Comparison of ENCODE assay signal across 9 mouse cellular contexts in the genomic region with DNA sequence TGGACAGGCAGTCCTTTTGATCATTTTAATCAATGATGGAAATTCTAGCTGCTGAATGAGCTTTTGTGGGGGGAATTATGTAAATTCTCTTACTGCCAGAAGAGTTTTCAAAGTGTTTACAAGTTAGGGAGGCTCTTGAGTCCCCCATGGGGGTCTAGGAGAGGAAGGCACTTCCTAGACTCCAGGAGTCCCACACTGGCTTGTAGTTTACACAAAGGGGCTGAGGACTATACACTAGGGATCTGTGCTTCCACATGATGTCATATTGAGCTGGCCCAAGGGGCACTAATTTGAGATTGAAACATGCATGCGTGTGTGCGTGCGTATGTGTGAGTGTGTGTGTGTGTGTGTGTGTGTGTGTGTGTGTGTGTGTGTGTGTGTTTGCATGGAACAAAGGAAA. TPM values are rescaled to one million over a fixed set of nuclear protein-coding genes. Genes with fewer than 3 reads are reported as not detected.
DNase-seq lines count a peak whose midpoint lies in the region; ATAC-seq lines count a peak whose summit lies in the region.
"Had no signal": no experiment of that assay in that cellular context is flagged by ENCODE, and none has a peak within 500 bp of the region (broad histone marks: within the 10 kb centered on the region; RNA-seq: fewer than 3 reads in every experiment).

No protein-coding gene starts in this region.

- no peaks in the 10 kb centered on the region for H3K27me3 ChIP-seq in heart, embryonic 13.5 days (replicated peaks)
- H3K27me3 ChIP-seq in embryonic facial prominence, embryonic 10.5 days (replicated peaks; ENCODE audit: low read depth, poor library complexity, severe bottlenecking), result no peaks in the 10 kb centered on the region
- H3K27me3 ChIP-seq in hindbrain, embryonic 14.5 days (ENCODE audit: control insufficient read depth, insufficient read depth, low read length), result no peaks in the 10 kb centered on the region
- no peaks in the 10 kb centered on the region for H3K27me3 ChIP-seq in midbrain, embryonic 13.5 days

- H3K36me3 ChIP-seq in heart, embryonic 13.5 days, result no peaks in the 10 kb centered on the region
- H3K36me3 ChIP-seq in embryonic facial prominence, embryonic 10.5 days (replicated peaks), result no peaks in the 10 kb centered on the region
- H3K36me3 ChIP-seq in hindbrain, embryonic 14.5 days (replicated peaks; ENCODE audit: control insufficient read depth, insufficient read depth), result no peaks in the 10 kb centered on the region
- H3K36me3 ChIP-seq in midbrain, embryonic 13.5 days, result no peaks in the 10 kb centered on the region
- H3K36me3 ChIP-seq: G1E had no signal

- H3K9me3 ChIP-seq in heart, embryonic 13.5 days, result no peaks in the 10 kb centered on the region
- H3K9me3 ChIP-seq in embryonic facial prominence, embryonic 10.5 days, result no peaks in the 10 kb centered on the region
- no peaks in the 10 kb centered on the region for H3K9me3 ChIP-seq in hindbrain, embryonic 14.5 days (ENCODE audit: control insufficient read depth, low read length)
- no peaks in the 10 kb centered on the region for H3K9me3 ChIP-seq in midbrain, embryonic 13.5 days
- H3K9me3 ChIP-seq: G1E had no signal

- peak overlapping the region; percentile 81 for H3K4me2 ChIP-seq in heart, embryonic 13.5 days
- peak overlapping the region; percentile 52 for H3K4me2 ChIP-seq in hindbrain, embryonic 14.5 days (replicated peaks)
- H3K4me2 ChIP-seq in midbrain, embryonic 13.5 days (replicated peaks), result peak overlapping the region; percentile 61

- H3K4me1 ChIP-seq in heart, embryonic 13.5 days, result peaks cover 14% of the 10 kb centered on the region
- peaks cover 48% of the 10 kb centered on the region for H3K4me1 ChIP-seq in embryonic facial prominence, embryonic 10.5 days
- peaks cover 15% of the 10 kb centered on the region for H3K4me1 ChIP-seq in hindbrain, embryonic 14.5 days (replicated peaks; ENCODE audit: control insufficient read depth, insufficient read depth, low read length)
- H3K4me1 ChIP-seq in midbrain, embryonic 13.5 days (replicated peaks), result peaks cover 24% of the 10 kb centered on the region

- no peak for ATAC-seq in heart, embryonic 13.5 days (ENCODE audit: extremely low read depth, insufficient number of reproducible peaks, low FRiP score, low TSS enrichment)
- ATAC-seq in hindbrain, embryonic 14.5 days (ENCODE audit: low FRiP score), result peak; percentile 25; the same call in 1 of the 2 replicates
- ATAC-seq in midbrain, embryonic 13.5 days, result peak; percentile 72

- H3K9ac ChIP-seq in heart, embryonic 13.5 days, result peak overlapping the region; percentile 86
- H3K9ac ChIP-seq in hindbrain, embryonic 14.5 days, result peak overlapping the region; percentile 48
- H3K9ac ChIP-seq in midbrain, embryonic 13.5 days (replicated peaks), result peak overlapping the region; percentile 64

- peak overlapping the region; percentile 89 for H3K27ac ChIP-seq in heart, embryonic 13.5 days (replicated peaks)
- H3K27ac ChIP-seq in embryonic facial prominence, embryonic 10.5 days (replicated peaks), result peak overlapping the region; percentile 92
- peak overlapping the region; percentile 78 for H3K27ac ChIP-seq in hindbrain, embryonic 14.5 days
- H3K27ac ChIP-seq in midbrain, embryonic 13.5 days, result peak overlapping the region; percentile 88

- no peak for DNase-seq in heart, adult 8-10 months (ENCODE audit: low spot score)
- peak; percentile 34 for DNase-seq in embryonic facial prominence, embryonic 10.5 days (ENCODE audit: low spot score)
- no peak for DNase-seq in hindbrain, embryonic 14.5 days (ENCODE audit: low spot score)
- no peak for DNase-seq in urinary bladder, postnatal 36 days (ENCODE audit: low spot score in 2 of 2)
- no peak for DNase-seq in adrenal gland, postnatal 14 days
- DNase-seq in thymus, postnatal 14 days, result no peak

- WGBS in heart, embryonic 13.5 days, result 86% methylated on average over 3 of the region's 3 CpGs
- WGBS in embryonic facial prominence, embryonic 10.5 days, result 75% methylated on average over 3 of the region's 3 CpGs
- WGBS in hindbrain, embryonic 14.5 days, result 80% methylated on average over 3 of the region's 3 CpGs
- WGBS in midbrain, embryonic 13.5 days, result 57% methylated on average over 3 of the region's 3 CpGs

- H3K4me3 ChIP-seq in heart, embryonic 13.5 days, result peak overlapping the region; percentile 70
- H3K4me3 ChIP-seq in embryonic facial prominence, embryonic 10.5 days, result peak overlapping the region; percentile 63
- H3K4me3 ChIP-seq in hindbrain, embryonic 14.5 days (replicated peaks; ENCODE audit: low read length), result peak overlapping the region; percentile 41
- H3K4me3 ChIP-seq in midbrain, embryonic 13.5 days (replicated peaks), result peak overlapping the region; percentile 48

RNA-seq across cellular contexts. Expression of a gene that starts 0.7 kb away (rescaled TPM):
- polyA plus RNA-seq in heart, embryonic 13.5 days (2015; fragmentation: Nextera tagmentation; extraction: Ambion mirVana), result 5.0 and 6.4 TPM in 2 replicates
- 1 to 10 TPM; 3.7 to 6.6 (median 4.6) TPM for total RNA-seq in heart, adult 8-10 months (2022)
- polyA plus RNA-seq in embryonic facial prominence, embryonic 10.5 days (2016; fragmentation: Nextera tagmentation; extraction: Ambion mirVana), result 18.7 and 24.0 TPM in 2 replicates
- polyA plus RNA-seq in hindbrain, embryonic 14.5 days (2014; fragmentation: Nextera tagmentation; extraction: Ambion mirVana), result 12.9 and 14.2 TPM in 2 replicates
- 11.0 and 11.6 TPM in 2 replicates for polyA plus RNA-seq in midbrain, embryonic 13.5 days (2015; fragmentation: Nextera tagmentation; extraction: Ambion mirVana)
- total RNA-seq in adrenal gland, postnatal 14 days (2021), result 5.4 and 5.8 TPM in 2 replicates
- polyA plus RNA-seq: G1E had no signal

RNA-seq across cellular contexts. Expression of a gene that starts 29.1 kb away (rescaled TPM):
- polyA plus RNA-seq in heart, embryonic 13.5 days (2015; fragmentation: Nextera tagmentation; extraction: Ambion mirVana), result 0.32 and 0.40 TPM in 2 replicates
- total RNA-seq in heart, adult 8-10 months (2022), result 100 to 1,000 TPM in 1 of 4 experiments, 10 to 100 TPM in 3; 24.3 to 119 (median 52.8) TPM
- polyA plus RNA-seq in embryonic facial prominence, embryonic 10.5 days (2016; fragmentation: Nextera tagmentation; extraction: Ambion mirVana), result 3.8 and 4.7 TPM in 2 replicates
- not detected in 2 replicates for polyA plus RNA-seq in hindbrain, embryonic 14.5 days (2014; fragmentation: Nextera tagmentation; extraction: Ambion mirVana)
- polyA plus RNA-seq in midbrain, embryonic 13.5 days (2015; fragmentation: Nextera tagmentation; extraction: Ambion mirVana), result not detected in 2 replicates
- total RNA-seq in adrenal gland, postnatal 14 days (2021), result 13.3 and 25.6 TPM in 2 replicates
- total RNA-seq: G1E had no signal
- polyA plus RNA-seq: G1E had no signal
